Mouse (Mus musculus): ENCODE data around the gene Tecr. TPM values are rescaled to one million over a fixed set of nuclear protein-coding genes. Genes with fewer than 3 reads are reported as not detected.
"Not testable (repeated sequence)": the region's sequence is repeated elsewhere in the genome, so short reads cannot be mapped to it uniquely, and the experiment has no call there.

Gene Tecr
- polyA plus RNA-seq, 1 experiment from 2014 or later, result 712 TPM

GRCm38 (mm10) chr8:83613695-83614094 is 5.9 kb upstream of the Tecr start:
- no peak for ATAC-seq (replicated peaks)
- no peak overlapping the region for H3K4me3 ChIP-seq
- H3K9ac ChIP-seq (replicated peaks), result no peak overlapping the region
- H3K4me2 ChIP-seq (replicated peaks), result no peak overlapping the region
- 95% methylated on average over 4 of the region's 4 CpGs for WGBS
- H3K27ac ChIP-seq (replicated peaks), result no peak overlapping the region
- peaks cover 12% of the 10 kb centered on the region for H3K4me1 ChIP-seq
- no peaks in the 10 kb centered on the region for H3K27me3 ChIP-seq
- H3K36me3 ChIP-seq, result peaks cover 39% of the 10 kb centered on the region
- no peaks in the 10 kb centered on the region for H3K9me3 ChIP-seq

GRCm38 (mm10) chr8:83611921-83612320 is 4.2 kb upstream of the Tecr start:
- H3K4me1 ChIP-seq, result peaks cover 17% of the 10 kb centered on the region

GRCm38 (mm10) chr8:83609547-83610180 is 1.9 kb upstream of the Tecr start:
- Histone ChIP-seq H3K27me3 (no peaks in the 10 kb centered on the region), H3K36me3 (peaks cover 39% of the 10 kb centered on the region), H3K4me1 (peaks cover 18% of the 10 kb centered on the region), H3K4me2 (replicated peaks) (peak overlapping the region; percentile 74), H3K9me3 (no peaks in the 10 kb centered on the region), H3K4me3 (peak overlapping the region; percentile 70), H3K9ac (replicated peaks) (peak overlapping the region; percentile 77), H3K27ac (replicated peaks) (no peak overlapping the region)
- 94% methylated on average over 10 of the region's 10 CpGs for WGBS
- no peak for ATAC-seq (replicated peaks)

More at GRCm38 (mm10) chr8:83611921-83612320, 4.2 kb upstream of the Tecr start:
- no peak for ATAC-seq (replicated peaks)
- Histone ChIP-seq H3K9me3 (no peaks in the 10 kb centered on the region), H3K4me2 (replicated peaks) (no peak overlapping the region), H3K36me3 (peaks cover 39% of the 10 kb centered on the region), H3K9ac (replicated peaks) (no peak overlapping the region), H3K27ac (replicated peaks) (no peak overlapping the region), H3K27me3 (no peaks in the 10 kb centered on the region), H3K4me3 (no peak overlapping the region)
- 95% methylated on average over 4 of the region's 4 CpGs for WGBS

GRCm38 (mm10) chr8:83609086-83609485 is 1.3 kb upstream of the Tecr start:
- peak overlapping the region; percentile 97 for H3K27ac ChIP-seq (replicated peaks)

GRCm38 (mm10) chr8:83608398-83608829 is 643 bp upstream of the Tecr start:
- Histone ChIP-seq H3K36me3 (peaks cover 33% of the 10 kb centered on the region), H3K4me3 (peak overlapping the region; percentile 70), H3K27ac (replicated peaks) (peak overlapping the region; percentile 97), H3K9ac (replicated peaks) (peak overlapping the region; percentile 77), H3K4me2 (replicated peaks) (peak overlapping the region; percentile 74), H3K27me3 (no peaks in the 10 kb centered on the region), H3K4me1 (peaks cover 18% of the 10 kb centered on the region), H3K9me3 (no peaks in the 10 kb centered on the region)
- peak; percentile 75 for ATAC-seq (replicated peaks)
- under 1% methylated on average over 51 of the region's 51 CpGs for WGBS

More at GRCm38 (mm10) chr8:83609086-83609485, 1.3 kb upstream of the Tecr start:
- Histone ChIP-seq H3K9ac (replicated peaks) (peak overlapping the region; percentile 77), H3K27me3 (no peaks in the 10 kb centered on the region), H3K4me3 (peak overlapping the region; percentile 70), H3K9me3 (no peaks in the 10 kb centered on the region), H3K36me3 (peaks cover 36% of the 10 kb centered on the region), H3K4me1 (peaks cover 18% of the 10 kb centered on the region), H3K4me2 (replicated peaks) (peak overlapping the region; percentile 74)
- no peak for ATAC-seq (replicated peaks)
- WGBS, result 30% methylated on average over 9 of the region's 9 CpGs

GRCm38 (mm10) chr8:83602650-83603029 is 5.1 kb downstream of the Tecr start:
- peaks cover 6% of the 10 kb centered on the region for H3K4me1 ChIP-seq
- 85% methylated on average over 2 of the region's 2 CpGs for WGBS
- no peaks in the 10 kb centered on the region for H3K27me3 ChIP-seq
- H3K9ac ChIP-seq (replicated peaks), result no peak overlapping the region
- H3K27ac ChIP-seq (replicated peaks), result no peak overlapping the region
- H3K4me2 ChIP-seq (replicated peaks), result no peak overlapping the region
- H3K36me3 ChIP-seq, result no peaks in the 10 kb centered on the region
- no peaks in the 10 kb centered on the region for H3K9me3 ChIP-seq
- H3K4me3 ChIP-seq, result no peak overlapping the region
- no peak for ATAC-seq (replicated peaks)

GRCm38 (mm10) chr8:83599814-83600213 is 8.0 kb downstream of the Tecr start:
- Histone ChIP-seq H3K9ac (replicated peaks) (no peak overlapping the region), H3K27me3 (no peaks in the 10 kb centered on the region), H3K4me2 (replicated peaks) (no peak overlapping the region), H3K4me3 (no peak overlapping the region), H3K9me3 (no peaks in the 10 kb centered on the region), H3K27ac (replicated peaks) (no peak overlapping the region), H3K4me1 (peaks cover 2% of the 10 kb centered on the region; the same call in 1 of the 2 replicates), H3K36me3 (no peaks in the 10 kb centered on the region)
- ATAC-seq (replicated peaks), result no peak

GRCm38 (mm10) chr8:83598146-83598545 is 9.6 kb downstream of the Tecr start:
- Histone ChIP-seq H3K4me2 (replicated peaks) (no peak overlapping the region), H3K36me3 (no peaks in the 10 kb centered on the region), H3K27ac (replicated peaks) (no peak overlapping the region), H3K4me3 (no peak overlapping the region), H3K9me3 (no peaks in the 10 kb centered on the region), H3K9ac (replicated peaks) (no peak overlapping the region), H3K27me3 (no peaks in the 10 kb centered on the region), H3K4me1 (peaks cover 5% of the 10 kb centered on the region)
- 0% methylated on average over 1 of the region's 1 CpGs for WGBS
- no peak for ATAC-seq (replicated peaks)

- no peak overlapping the region for H3K27ac ChIP-seq (replicated peaks)
- H3K9ac ChIP-seq (replicated peaks), result no peak overlapping the region
- no peak overlapping the region for H3K4me2 ChIP-seq (replicated peaks)
- WGBS, result 23% methylated on average over 3 of the region's 3 CpGs
- no peak overlapping the region for H3K4me3 ChIP-seq
- ATAC-seq (replicated peaks), result no peak
- H3K36me3 ChIP-seq, result no peaks in the 10 kb centered on the region
- H3K9me3 ChIP-seq, result no peaks in the 10 kb centered on the region
- peaks cover 22% of the 10 kb centered on the region for H3K4me1 ChIP-seq
- no peaks in the 10 kb centered on the region for H3K27me3 ChIP-seq
Observed at GRCm38 (mm10) chr8:83596369-83596768, 11.4 kb downstream of the Tecr start.

- peak overlapping the region; percentile 58 for H3K4me3 ChIP-seq
- peak overlapping the region; percentile 46 for H3K9ac ChIP-seq (replicated peaks)
- H3K27me3 ChIP-seq; H3K9me3 ChIP-seq; H3K36me3 ChIP-seq; ATAC-seq (replicated peaks): not testable (repeated sequence)
- H3K27ac ChIP-seq (replicated peaks), result peak overlapping the region; percentile 93
- H3K4me2 ChIP-seq (replicated peaks), result peak overlapping the region; percentile 52
- 57% methylated on average over 3 of the region's 3 CpGs for WGBS
- H3K4me1 ChIP-seq, result peaks cover 32% of the 10 kb centered on the region
Observed at GRCm38 (mm10) chr8:83595050-83595345, 12.8 kb downstream of the Tecr start.

- under 1% methylated on average over 43 of the region's 43 CpGs for WGBS
- H3K4me2 ChIP-seq (replicated peaks), result peak overlapping the region; percentile 62
- peak; percentile 98 for ATAC-seq (replicated peaks)
- H3K9ac ChIP-seq (replicated peaks), result peak overlapping the region; percentile 86
- peak overlapping the region; percentile 93 for H3K27ac ChIP-seq (replicated peaks)
- peak overlapping the region; percentile 58 for H3K4me3 ChIP-seq
- peaks cover 38% of the 10 kb centered on the region for H3K4me1 ChIP-seq
- H3K27me3 ChIP-seq, result no peaks in the 10 kb centered on the region
- H3K9me3 ChIP-seq, result no peaks in the 10 kb centered on the region
- 0 out of 2 replicates have a peak, but pooled peaks cover 4% of the 10 kb centered on the region for H3K36me3 ChIP-seq
Observed at GRCm38 (mm10) chr8:83594167-83595049, 13.4 kb downstream of the Tecr start.

Measured in forebrain, embryonic 15.5 days (tissue).